Mouse (Mus musculus): Measurements from ENCODE around the gene Crot. TPM values are rescaled to one million over a fixed set of nuclear protein-coding genes. Genes with fewer than 3 reads are reported as not detected.
"Not testable (repeated sequence)": the region's sequence is repeated elsewhere in the genome, so short reads cannot be mapped to it uniquely, and the experiment has no call there.

Gene Crot
- polyA plus RNA-seq, 1 experiment from 2014 or later, result 41.8 TPM

GRCm38 (mm10) chr5:9010166-9010565, 13.0 kb upstream of the Crot start:
- Histone ChIP-seq H3K27me3 (replicated peaks; ENCODE audit: control insufficient read depth, insufficient read depth, low read length) (no peaks in the 10 kb centered on the region), H3K36me3 (ENCODE audit: control insufficient read depth, insufficient read depth, low read length) (no peaks in the 10 kb centered on the region), H3K4me3 (ENCODE audit: low read depth, low read length) (no peak overlapping the region), H3K27ac (ENCODE audit: low read depth) (no peak overlapping the region), H3K4me2 (ENCODE audit: low read length) (no peak overlapping the region), H3K9me3 (ENCODE audit: control insufficient read depth, low read length) (no peaks in the 10 kb centered on the region), H3K9ac (ENCODE audit: low read length) (no peak overlapping the region), H3K4me1 (replicated peaks; ENCODE audit: control insufficient read depth, insufficient read depth, low read length) (no peaks in the 10 kb centered on the region)
- no peak for ATAC-seq (replicated peaks; ENCODE audit: low FRiP score, low TSS enrichment, low read depth)
- no peak for DNase-seq (ENCODE audit: low spot score)
- 88% methylated on average over 1 of the region's 1 CpGs for WGBS

GRCm38 (mm10) chr5:9006585-9006984, 9.5 kb upstream of the Crot start:
- not testable (repeated sequence) for ATAC-seq (replicated peaks; ENCODE audit: low FRiP score, low TSS enrichment, low read depth); H3K4me1 ChIP-seq (replicated peaks; ENCODE audit: control insufficient read depth, insufficient read depth, low read length); H3K9me3 ChIP-seq (ENCODE audit: control insufficient read depth, low read length); H3K27me3 ChIP-seq (replicated peaks; ENCODE audit: control insufficient read depth, insufficient read depth, low read length); H3K4me2 ChIP-seq (ENCODE audit: low read length); H3K4me3 ChIP-seq (ENCODE audit: low read depth, low read length); H3K9ac ChIP-seq (ENCODE audit: low read length); DNase-seq (ENCODE audit: low spot score); H3K27ac ChIP-seq (ENCODE audit: low read depth); H3K36me3 ChIP-seq (ENCODE audit: control insufficient read depth, insufficient read depth, low read length)
- 65% methylated on average over 3 of the region's 3 CpGs for WGBS

- H3K4me2 ChIP-seq (ENCODE audit: low read length), result not testable (repeated sequence)
Observed at GRCm38 (mm10) chr5:9000006-9000405, 2.9 kb upstream of the Crot start.

GRCm38 (mm10) chr5:8999108-8999507, 2.0 kb upstream of the Crot start:
- ATAC-seq (replicated peaks; ENCODE audit: low FRiP score, low TSS enrichment, low read depth) (no peak), DNase-seq (ENCODE audit: low spot score) (no peak)
- Histone ChIP-seq H3K4me3 (ENCODE audit: low read depth, low read length) (no peak overlapping the region), H3K9me3 (ENCODE audit: control insufficient read depth, low read length) (no peaks in the 10 kb centered on the region), H3K27ac (ENCODE audit: low read depth) (no peak overlapping the region), H3K36me3 (ENCODE audit: control insufficient read depth, insufficient read depth, low read length) (no peaks in the 10 kb centered on the region), H3K4me2 (ENCODE audit: low read length) (no peak overlapping the region), H3K4me1 (replicated peaks; ENCODE audit: control insufficient read depth, insufficient read depth, low read length) (no peaks in the 10 kb centered on the region), H3K9ac (ENCODE audit: low read length) (no peak overlapping the region), H3K27me3 (replicated peaks; ENCODE audit: control insufficient read depth, insufficient read depth, low read length) (no peaks in the 10 kb centered on the region)
- WGBS, result 71% methylated on average over 4 of the region's 4 CpGs

More at GRCm38 (mm10) chr5:9000006-9000405, 2.9 kb upstream of the Crot start:
- 34% methylated on average over 7 of the region's 7 CpGs for WGBS
- not testable (repeated sequence) for ATAC-seq (replicated peaks; ENCODE audit: low FRiP score, low TSS enrichment, low read depth); H3K27ac ChIP-seq (ENCODE audit: low read depth); H3K36me3 ChIP-seq (ENCODE audit: control insufficient read depth, insufficient read depth, low read length); H3K9me3 ChIP-seq (ENCODE audit: control insufficient read depth, low read length); H3K27me3 ChIP-seq (replicated peaks; ENCODE audit: control insufficient read depth, insufficient read depth, low read length); H3K4me1 ChIP-seq (replicated peaks; ENCODE audit: control insufficient read depth, insufficient read depth, low read length); H3K9ac ChIP-seq (ENCODE audit: low read length); H3K4me3 ChIP-seq (ENCODE audit: low read depth, low read length); DNase-seq (ENCODE audit: low spot score)

- no peak for DNase-seq (ENCODE audit: low spot score)
- no peak for ATAC-seq (replicated peaks; ENCODE audit: low FRiP score, low TSS enrichment, low read depth)
- WGBS, result 9% methylated on average over 8 of the region's 8 CpGs
- Histone ChIP-seq H3K4me1 (replicated peaks; ENCODE audit: control insufficient read depth, insufficient read depth, low read length) (no peaks in the 10 kb centered on the region), H3K27me3 (replicated peaks; ENCODE audit: control insufficient read depth, insufficient read depth, low read length) (no peaks in the 10 kb centered on the region), H3K4me2 (ENCODE audit: low read length) (peak overlapping the region; percentile 77), H3K27ac (ENCODE audit: low read depth) (peak overlapping the region; percentile 75), H3K9ac (ENCODE audit: low read length) (peak overlapping the region; percentile 73), H3K36me3 (ENCODE audit: control insufficient read depth, insufficient read depth, low read length) (peaks cover 5% of the 10 kb centered on the region; the same call in 1 of the 2 replicates), H3K4me3 (ENCODE audit: low read depth, low read length) (peak overlapping the region; percentile 70), H3K9me3 (ENCODE audit: control insufficient read depth, low read length) (no peaks in the 10 kb centered on the region)
Observed at GRCm38 (mm10) chr5:8997513-8997895, 380 bp upstream of the Crot start.

GRCm38 (mm10) chr5:8995966-8996685, 998 bp downstream of the Crot start:
- 11% methylated on average over 13 of the region's 13 CpGs for WGBS
- Histone ChIP-seq H3K4me1 (replicated peaks; ENCODE audit: control insufficient read depth, insufficient read depth, low read length) (no peaks in the 10 kb centered on the region), H3K27me3 (replicated peaks; ENCODE audit: control insufficient read depth, insufficient read depth, low read length) (no peaks in the 10 kb centered on the region), H3K36me3 (ENCODE audit: control insufficient read depth, insufficient read depth, low read length) (peaks cover 14% of the 10 kb centered on the region; the same call in 1 of the 2 replicates), H3K9ac (ENCODE audit: low read length) (peak overlapping the region; percentile 73), H3K27ac (ENCODE audit: low read depth) (peak overlapping the region; percentile 75; the same call in 1 of the 2 replicates), H3K4me2 (ENCODE audit: low read length) (peak overlapping the region; percentile 77), H3K4me3 (ENCODE audit: low read depth, low read length) (peak overlapping the region; percentile 70), H3K9me3 (ENCODE audit: control insufficient read depth, low read length) (no peaks in the 10 kb centered on the region)
- no peak for ATAC-seq (replicated peaks; ENCODE audit: low FRiP score, low TSS enrichment, low read depth)
- DNase-seq (ENCODE audit: low spot score), result no peak

GRCm38 (mm10) chr5:8991626-8992025, 5.5 kb downstream of the Crot start:
- peaks cover 36% of the 10 kb centered on the region for H3K36me3 ChIP-seq (ENCODE audit: control insufficient read depth, insufficient read depth, low read length)
- no peak overlapping the region for H3K9ac ChIP-seq (ENCODE audit: low read length)
- DNase-seq (ENCODE audit: low spot score) (no peak), ATAC-seq (replicated peaks; ENCODE audit: low FRiP score, low TSS enrichment, low read depth) (no peak)
- H3K4me1 ChIP-seq (replicated peaks; ENCODE audit: control insufficient read depth, insufficient read depth, low read length), result no peaks in the 10 kb centered on the region
- no peaks in the 10 kb centered on the region for H3K9me3 ChIP-seq (ENCODE audit: control insufficient read depth, low read length)
- 89% methylated on average over 16 of the region's 16 CpGs for WGBS
- no peak overlapping the region for H3K27ac ChIP-seq (ENCODE audit: low read depth)
- H3K27me3 ChIP-seq (replicated peaks; ENCODE audit: control insufficient read depth, insufficient read depth, low read length), result no peaks in the 10 kb centered on the region
- no peak overlapping the region for H3K4me2 ChIP-seq (ENCODE audit: low read length)
- H3K4me3 ChIP-seq (ENCODE audit: low read depth, low read length), result no peak overlapping the region

GRCm38 (mm10) chr5:8990526-8990925, 6.6 kb downstream of the Crot start:
- Histone ChIP-seq H3K4me3 (ENCODE audit: low read depth, low read length) (no peak overlapping the region), H3K4me1 (replicated peaks; ENCODE audit: control insufficient read depth, insufficient read depth, low read length) (no peaks in the 10 kb centered on the region), H3K36me3 (ENCODE audit: control insufficient read depth, insufficient read depth, low read length) (peaks cover 40% of the 10 kb centered on the region), H3K4me2 (ENCODE audit: low read length) (no peak overlapping the region), H3K27me3 (replicated peaks; ENCODE audit: control insufficient read depth, insufficient read depth, low read length) (no peaks in the 10 kb centered on the region), H3K9me3 (ENCODE audit: control insufficient read depth, low read length) (no peaks in the 10 kb centered on the region), H3K9ac (ENCODE audit: low read length) (no peak overlapping the region), H3K27ac (ENCODE audit: low read depth) (no peak overlapping the region)
- ATAC-seq (replicated peaks; ENCODE audit: low FRiP score, low TSS enrichment, low read depth) (no peak), DNase-seq (ENCODE audit: low spot score) (no peak)
- WGBS, result 88% methylated on average over 13 of the region's 13 CpGs

GRCm38 (mm10) chr5:8987925-8988324, 9.2 kb downstream of the Crot start:
- no peak overlapping the region for H3K4me2 ChIP-seq (ENCODE audit: low read length)
- no peak overlapping the region for H3K9ac ChIP-seq (ENCODE audit: low read length)
- H3K4me1 ChIP-seq (replicated peaks; ENCODE audit: control insufficient read depth, insufficient read depth, low read length), result no peaks in the 10 kb centered on the region
- H3K27me3 ChIP-seq (replicated peaks; ENCODE audit: control insufficient read depth, insufficient read depth, low read length), result no peaks in the 10 kb centered on the region
- no peak overlapping the region for H3K4me3 ChIP-seq (ENCODE audit: low read depth, low read length)
- ATAC-seq (replicated peaks; ENCODE audit: low FRiP score, low TSS enrichment, low read depth), result no peak
- no peaks in the 10 kb centered on the region for H3K9me3 ChIP-seq (ENCODE audit: control insufficient read depth, low read length)
- peaks cover 51% of the 10 kb centered on the region for H3K36me3 ChIP-seq (ENCODE audit: control insufficient read depth, insufficient read depth, low read length)
- no peak for DNase-seq (ENCODE audit: low spot score)
- WGBS, result 93% methylated on average over 5 of the region's 5 CpGs
- H3K27ac ChIP-seq (ENCODE audit: low read depth), result no peak overlapping the region
